Mouse (Mus musculus) kidney, postnatal 0 days (tissue): ENCODE measurements around the gene Atp5l. TPM values are rescaled to one million over a fixed set of nuclear protein-coding genes. Genes with fewer than 3 reads are reported as not detected.
A peak's percentile ranks its signal among the peaks of the same experiment; 100 is the strongest.

Experiments used
- ATAC-seq: fragments of 200-750 bp; cut with Nextera tagmentation; replicated peaks from 2 replicates; pipeline ENCODE4 v1.8.0; 2017; ENCODE audit warnings: low read depth, moderate number of reproducible peaks, moderate TSS enrichment, moderate library complexity; ENCODE audit not compliant: low FRiP score
- DNase-seq: peaks from one replicate; pipeline ENCODE4 v3.0.0-alpha.2; 2016; ENCODE audit warnings: low spot score
- H3K27ac ChIP-seq: fragments of 300-500 bp; sonication (generic); 2 replicates; pipeline ENCODE4 v1.5.1; 2014; ENCODE audit warnings: mild to moderate bottlenecking
- H3K27me3 ChIP-seq: fragments of 300-500 bp; sonication (generic); 2 replicates; pipeline ENCODE4 v1.6.1; 2014; ENCODE audit warnings: low read length, mixed read lengths; ENCODE audit not compliant: insufficient read depth
- H3K36me3 ChIP-seq: fragments of 300-500 bp; sonication (generic); 2 replicates; pipeline ENCODE4 v1.6.1; 2014; ENCODE audit warnings: low read length, mixed read lengths; ENCODE audit not compliant: insufficient read depth
- H3K4me1 ChIP-seq: fragments of 300-500 bp; sonication (generic); replicated peaks from 2 replicates; pipeline ENCODE4 v1.6.1; 2014; ENCODE audit warnings: antibody characterized with exemption, low read length, mixed read lengths; ENCODE audit not compliant: insufficient read depth
- H3K4me2 ChIP-seq: fragments of 300-500 bp; sonication (generic); 2 replicates; pipeline ENCODE4 v1.6.1; 2014; ENCODE audit warnings: mild to moderate bottlenecking, low read length, moderate library complexity, mixed read lengths
- H3K4me3 ChIP-seq: fragments of 300-500 bp; sonication (generic); replicated peaks from 2 replicates; pipeline ENCODE4 v1.5.1; 2014; ENCODE audit warnings: low read depth, low read length
- H3K9ac ChIP-seq: fragments of 300-500 bp; sonication (generic); 2 replicates; pipeline ENCODE4 v1.6.1; 2014; ENCODE audit warnings: low read depth, low read length
- H3K9me3 ChIP-seq: fragments of 300-500 bp; sonication (generic); replicated peaks from 2 replicates; pipeline ENCODE4 v1.6.1; 2016; ENCODE audit warnings: low read length, inconsistent platforms, mixed read lengths
- CTCF ChIP-seq: IDR thresholded peaks from 2 replicates; pipeline ENCODE4 v1.5.1; 2016; ENCODE audit warnings: antibody characterized with exemption, low read depth, mild to moderate bottlenecking, moderate library complexity
- WGBS: fragments of 180-500 bp; shearing (Covaris S2); extraction: QIAGEN DNeasy Blood & Tissue Kit; methylation state at CpG from one replicate; pipeline ENCODE4 v1.1.7; 2014; 5-methylcytosine and 5-hydroxymethylcytosine counted together
- polyA plus RNA-seq: library from polyadenylated mRNA; unstranded; fragments of >200 nt; fragmentation: Nextera tagmentation; extraction: Ambion mirVana; gene quantifications from 2 replicates; pipeline ENCODE4 v1.2.1, GENCODE M21; 2015

The Atp5l gene
- polyA plus RNA-seq, 1 experiment from 2014 or later, result 1,429 TPM

- no peaks in the 10 kb centered on the region for H3K9me3 ChIP-seq
- H3K27ac ChIP-seq, result no peak overlapping the region
- peak; percentile 58 for DNase-seq
- no peaks in the 10 kb centered on the region for H3K27me3 ChIP-seq
- no peak; the same call in 1 of the 2 replicates for TF ChIP-seq CTCF
- H3K4me1 ChIP-seq, result peaks cover 6% of the 10 kb centered on the region
- H3K4me3 ChIP-seq, result peak overlapping the region; percentile 85
- 0 out of 2 replicates have a peak overlapping the region, but pooled peaks have one; percentile 8 for H3K9ac ChIP-seq
- ATAC-seq, result peak; percentile 2; the same call in 1 of the 2 replicates
- H3K4me2 ChIP-seq, result peak overlapping the region; percentile 91
- no peaks in the 10 kb centered on the region for H3K36me3 ChIP-seq
- under 1% methylated on average over 21 of the region's 21 CpGs for WGBS
Observed at GRCm38 (mm10) chr9:44882981-44883569, 37.5 kb downstream of the Atp5l start.

- peak overlapping the region; percentile 94 for H3K27ac ChIP-seq
- H3K4me2 ChIP-seq, result peak overlapping the region; percentile 91
- 1% methylated on average over 26 of the region's 27 CpGs for WGBS
- H3K9me3 ChIP-seq, result no peaks in the 10 kb centered on the region
- H3K27me3 ChIP-seq, result no peaks in the 10 kb centered on the region
- peak overlapping the region; percentile 69 for H3K9ac ChIP-seq
- peaks cover 6% of the 10 kb centered on the region for H3K4me1 ChIP-seq
- peak overlapping the region; percentile 85 for H3K4me3 ChIP-seq
- TF ChIP-seq CTCF, result peak; percentile 36
- H3K36me3 ChIP-seq, result no peaks in the 10 kb centered on the region
- DNase-seq, result peak; percentile 78
- ATAC-seq, result peak; percentile 66
Observed at GRCm38 (mm10) chr9:44882436-44882980, 38.0 kb downstream of the Atp5l start.

- Histone ChIP-seq H3K27ac (peak overlapping the region; percentile 94), H3K4me1 (peaks cover 11% of the 10 kb centered on the region), H3K9ac (peak overlapping the region; percentile 69), H3K4me2 (peak overlapping the region; percentile 91), H3K9me3 (no peaks in the 10 kb centered on the region), H3K36me3 (no peaks in the 10 kb centered on the region), H3K27me3 (no peaks in the 10 kb centered on the region), H3K4me3 (peak overlapping the region; percentile 85)
- no peak for TF ChIP-seq CTCF
- DNase-seq (peak; percentile 87), ATAC-seq (peak; percentile 40; the same call in 1 of the 2 replicates)
- WGBS, result 1% methylated on average over 28 of the region's 29 CpGs
Observed at GRCm38 (mm10) chr9:44881941-44882435, 38.6 kb downstream of the Atp5l start.

GRCm38 (mm10) chr9:44881221-44881871 is 39.2 kb downstream of the Atp5l start, which contains the start of gene Kmt2a:
Kmt2a (minus strand) TSS chr9:44881296.
- H3K4me1 ChIP-seq, result peaks cover 13% of the 10 kb centered on the region
- TF ChIP-seq CTCF, result no peak
- peak within 1 kb of the TSS; percentile 85 for H3K9ac ChIP-seq
- ATAC-seq (peak; percentile 88), DNase-seq (peak; percentile 95)
- 1% methylated on average over 56 of the region's 71 CpGs for WGBS
- H3K4me2 ChIP-seq, result peak within 1 kb of the TSS; percentile 91
- H3K36me3 ChIP-seq, result no peaks in the 10 kb centered on the region
- peak within 1 kb of the TSS; percentile 94 for H3K27ac ChIP-seq
- no peaks in the 10 kb centered on the region for H3K27me3 ChIP-seq
- H3K4me3 ChIP-seq, result peak within 1 kb of the TSS; percentile 85
- no peaks in the 10 kb centered on the region for H3K9me3 ChIP-seq

DNA sequence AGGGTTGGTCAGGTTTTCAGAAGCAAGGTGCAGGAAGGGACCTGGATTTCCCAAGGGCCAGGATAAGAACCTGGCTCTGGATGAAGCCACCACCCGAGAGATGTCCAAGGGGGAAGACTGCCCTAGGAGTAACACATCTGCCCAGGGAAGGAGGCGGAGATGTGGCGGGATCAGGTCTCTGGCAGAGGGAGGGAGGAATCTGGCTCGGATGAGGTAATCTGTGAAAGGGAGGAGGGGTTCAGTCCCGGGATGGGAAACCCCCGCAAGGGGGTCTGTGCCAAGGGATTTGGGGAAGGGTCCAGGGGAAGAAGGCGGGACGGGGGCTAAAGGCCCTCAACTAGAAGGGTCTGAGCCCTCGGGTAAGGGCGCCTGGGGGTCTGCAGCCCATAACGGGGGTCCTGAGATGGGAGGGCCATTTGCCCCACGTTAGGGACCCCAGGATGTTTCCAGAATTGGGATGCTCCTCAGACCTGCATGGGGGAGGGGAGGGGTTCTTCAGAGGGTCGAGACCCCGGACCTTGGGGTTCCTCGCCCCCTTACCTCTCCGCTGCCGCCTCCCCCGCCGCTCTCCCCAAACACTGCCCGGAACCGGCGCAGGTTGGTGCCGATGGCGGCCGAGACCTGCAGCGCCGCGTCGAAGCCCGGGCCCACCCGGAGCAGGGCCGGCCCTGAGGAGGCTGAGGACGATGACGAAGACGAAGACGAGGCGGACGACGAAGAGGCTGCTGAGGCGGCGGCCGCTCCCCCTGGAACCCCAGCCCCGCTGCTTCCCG is 40.0 kb downstream of the Atp5l start:
- ATAC-seq, result peak; percentile 11
- Histone ChIP-seq H3K27ac (peak overlapping the region; percentile 94), H3K27me3 (no peaks in the 10 kb centered on the region), H3K9ac (peak overlapping the region; percentile 85), H3K9me3 (no peaks in the 10 kb centered on the region), H3K36me3 (no peaks in the 10 kb centered on the region), H3K4me2 (peak overlapping the region; percentile 91), H3K4me3 (peak overlapping the region; percentile 85), H3K4me1 (peaks cover 15% of the 10 kb centered on the region)
- TF ChIP-seq CTCF, result no peak
- under 1% methylated on average over 33 of the region's 44 CpGs for WGBS
- DNase-seq, result peak; percentile 66
